Mouse (Mus musculus) testis, adult 2 months (tissue): ENCODE results near the gene Brd3.

Source experiments
- CTCF ChIP-seq: fragments of 200-500 bp; IDR thresholded peaks from 2 replicates; pipeline ENCODE4 v1.5.1; 2012; ENCODE audit warnings: low read depth, mild to moderate bottlenecking, inconsistent platforms, low read length, moderate library complexity; ENCODE audit not compliant: control insufficient read depth, insufficient read depth, insufficient replicate concordance
- POLR2A ChIP-seq: fragments of 200-500 bp; IDR thresholded peaks from 2 replicates; pipeline ENCODE4 v1.6.1; 2012; ENCODE audit warnings: low read depth, mild to moderate bottlenecking, inconsistent platforms, low read length, moderate library complexity; ENCODE audit not compliant: control insufficient read depth

DNA sequence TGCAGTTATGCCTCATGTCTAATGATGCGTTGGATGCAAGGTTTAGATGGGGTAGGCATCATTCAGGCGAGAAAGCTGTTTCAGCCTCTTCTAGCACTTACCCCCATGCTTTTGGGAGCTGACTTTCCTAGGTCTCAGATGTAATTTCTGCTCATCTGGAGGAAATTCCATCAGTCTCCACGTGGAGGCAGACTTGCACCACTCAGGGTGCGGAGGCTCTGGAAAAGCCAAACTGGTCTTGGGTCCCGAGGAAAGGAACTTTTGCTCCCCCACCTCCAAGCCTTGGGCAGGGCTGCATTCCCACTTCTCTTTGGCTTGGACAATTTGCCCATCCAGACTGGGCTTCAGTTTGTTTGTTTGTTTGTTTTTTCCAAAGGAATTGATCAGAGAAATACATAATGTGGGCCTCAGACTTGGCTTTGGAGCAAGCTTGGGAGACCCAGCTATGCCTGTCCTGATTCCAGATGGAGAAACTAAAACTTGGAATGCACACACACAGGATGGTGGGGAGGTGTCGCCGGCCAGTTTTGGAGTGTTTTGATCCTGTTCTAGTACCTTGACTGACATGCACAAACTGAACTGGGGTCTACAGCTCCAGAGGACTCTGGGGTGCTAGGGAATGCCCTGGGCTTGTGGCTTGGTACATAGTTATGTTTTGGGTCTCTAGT lies 45.3 kb upstream of the Brd3 start:
- TF ChIP-seq POLR2A (no peak), CTCF (peak; percentile 67; the same call in 1 of the 2 replicates)
